Mouse (Mus musculus): ENCODE results near the gene Kpna4.

Kpna4 gene

GRCm38 (mm10) chr3:69126509-69127345, at the start of gene Kpna4:
Kpna4 (minus strand) TSS chr3:69127113.
- peak; percentile 93 for DNase-seq

- no peak for DNase-seq
Observed at GRCm38 (mm10) chr3:69175229-69175628, 48.3 kb upstream of the Kpna4 start.

- no peak for DNase-seq
Observed at GRCm38 (mm10) chr3:69171123-69171522, 44.2 kb upstream of the Kpna4 start.

GRCm38 (mm10) chr3:69169796-69170195, 42.9 kb upstream of the Kpna4 start:
- DNase-seq, result no peak

- no peak for DNase-seq
Observed at GRCm38 (mm10) chr3:69168724-69169123, 41.8 kb upstream of the Kpna4 start.

- DNase-seq, result no peak
Observed at GRCm38 (mm10) chr3:69163057-69163456, 36.1 kb upstream of the Kpna4 start.

GRCm38 (mm10) chr3:69160429-69160828, 33.5 kb upstream of the Kpna4 start:
- DNase-seq, result no peak

GRCm38 (mm10) chr3:69159501-69159900, 32.6 kb upstream of the Kpna4 start:
- no peak for DNase-seq

- no peak for DNase-seq
Observed at GRCm38 (mm10) chr3:69157886-69158285, 31.0 kb upstream of the Kpna4 start.

- peak; percentile 17 for DNase-seq
Observed at GRCm38 (mm10) chr3:69156484-69156883, 29.6 kb upstream of the Kpna4 start.

- no peak for DNase-seq
Observed at GRCm38 (mm10) chr3:69154691-69155090, 27.8 kb upstream of the Kpna4 start.

GRCm38 (mm10) chr3:69150921-69151320, 24.0 kb upstream of the Kpna4 start:
- no peak for DNase-seq

GRCm38 (mm10) chr3:69142372-69142994, 15.6 kb upstream of the Kpna4 start:
- no peak for DNase-seq

GRCm38 (mm10) chr3:69140851-69141250, 13.9 kb upstream of the Kpna4 start:
- DNase-seq, result no peak

GRCm38 (mm10) chr3:69136059-69136458, 9.1 kb upstream of the Kpna4 start:
- no peak for DNase-seq

- no peak for DNase-seq
Observed at GRCm38 (mm10) chr3:69130973-69131372, 4.1 kb upstream of the Kpna4 start.

- DNase-seq, result no peak
Observed at GRCm38 (mm10) chr3:69127693-69128092, 780 bp upstream of the Kpna4 start.

- no peak for DNase-seq
Observed at GRCm38 (mm10) chr3:69127346-69127678, 399 bp upstream of the Kpna4 start.

- peak; percentile 18 for DNase-seq
Observed at GRCm38 (mm10) chr3:69125891-69126508, 913 bp downstream of the Kpna4 start.

- no peak for DNase-seq
Observed at GRCm38 (mm10) chr3:69125461-69125860, 1.5 kb downstream of the Kpna4 start.

- no peak for DNase-seq
Observed at GRCm38 (mm10) chr3:69118827-69119226, 8.1 kb downstream of the Kpna4 start.

- DNase-seq, result no peak
Observed at GRCm38 (mm10) chr3:69114760-69115159, 12.2 kb downstream of the Kpna4 start.

GRCm38 (mm10) chr3:69113956-69114355, 13.0 kb downstream of the Kpna4 start:
- no peak for DNase-seq

GRCm38 (mm10) chr3:69109079-69109478, 17.8 kb downstream of the Kpna4 start:
- DNase-seq, result no peak

Measured in right cerebral cortex, postnatal 14 days (tissue).